In the genomic region with DNA sequence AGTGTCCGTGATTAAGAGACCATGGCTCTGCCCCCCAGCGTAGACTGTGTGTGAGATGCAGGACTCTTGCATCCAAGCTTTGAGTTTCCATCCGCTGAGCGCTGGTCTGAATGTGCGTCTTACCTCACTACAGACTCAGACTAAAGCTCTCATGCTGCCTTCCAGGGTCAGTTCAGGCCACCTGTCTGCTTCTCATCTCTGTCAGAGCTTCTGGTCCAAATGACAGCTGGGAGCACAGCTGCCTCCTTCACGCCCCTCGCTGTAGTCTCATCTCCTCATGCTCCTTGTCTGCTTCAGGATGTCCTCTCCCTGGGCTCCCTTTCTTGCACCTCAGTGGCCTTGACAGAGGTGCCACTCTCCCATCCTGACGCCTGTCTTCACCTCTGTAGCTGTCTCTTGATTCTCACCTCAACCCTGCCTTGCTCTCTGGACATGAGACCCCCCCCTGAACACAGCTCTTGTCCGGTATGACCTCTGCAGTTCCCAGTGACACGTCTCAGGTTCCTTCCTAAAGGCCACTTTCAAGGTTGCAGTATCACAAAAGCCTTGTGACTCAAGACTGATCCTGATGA, we compare ENCODE assay signal across 27 mouse cellular contexts.
DNase-seq lines count a peak whose midpoint lies in the region; ATAC-seq lines count a peak whose summit lies in the region.
"Had no signal": no experiment of that assay in that cellular context is flagged by ENCODE, and none has a peak within 500 bp of the region (broad histone marks: within the 10 kb centered on the region; RNA-seq: fewer than 3 reads in every experiment).

No protein-coding gene starts in this region.

- H3K9ac ChIP-seq in heart, embryonic 13.5 days, result no peak overlapping the region
- H3K9ac ChIP-seq in embryonic facial prominence, embryonic 15.5 days, result no peak overlapping the region
- H3K9ac ChIP-seq: forebrain, embryonic 13.5 days; hindbrain, embryonic 13.5 days; limb, embryonic 12.5 days; liver, embryonic 13.5 days had no signal

- no peak overlapping the region for H3K4me3 ChIP-seq in heart, embryonic 13.5 days
- no peak overlapping the region for H3K4me3 ChIP-seq in embryonic facial prominence, embryonic 15.5 days (replicated peaks)
- H3K4me3 ChIP-seq: erythroblast, embryonic 14.5 days; forebrain, embryonic 13.5 days; hindbrain, embryonic 13.5 days; limb, embryonic 12.5 days; liver, embryonic 13.5 days had no signal

- peaks cover 45% of the 10 kb centered on the region for H3K4me1 ChIP-seq in heart, embryonic 13.5 days
- no peaks in the 10 kb centered on the region for H3K4me1 ChIP-seq in embryonic facial prominence, embryonic 15.5 days

- no peaks in the 10 kb centered on the region for H3K27me3 ChIP-seq in heart, embryonic 13.5 days (replicated peaks)
- no peaks in the 10 kb centered on the region for H3K27me3 ChIP-seq in embryonic facial prominence, embryonic 15.5 days
- H3K27me3 ChIP-seq: CH12.LX; forebrain, embryonic 13.5 days; hindbrain, embryonic 13.5 days; limb, embryonic 12.5 days; liver, embryonic 13.5 days; Patski had no signal

- H3K36me3 ChIP-seq in heart, embryonic 13.5 days, result peaks cover 4% of the 10 kb centered on the region
- H3K36me3 ChIP-seq in embryonic facial prominence, embryonic 15.5 days, result no peaks in the 10 kb centered on the region
- H3K36me3 ChIP-seq: limb, embryonic 12.5 days had no signal

- 57% methylated on average over 10 of the region's 10 CpGs for WGBS in heart, embryonic 13.5 days
- 86% methylated on average over 10 of the region's 10 CpGs for WGBS in embryonic facial prominence, embryonic 15.5 days

- intact Hi-C loops in gastrocnemius, postnatal 14 days (cut with DNase I; ENCODE audit: low total_unique reads), result no loop called here

- 0 out of 2 replicates have a peak overlapping the region, but pooled peaks have one; percentile 6 for H3K27ac ChIP-seq in heart, embryonic 13.5 days (replicated peaks)
- no peak overlapping the region for H3K27ac ChIP-seq in embryonic facial prominence, embryonic 15.5 days (replicated peaks)
- H3K27ac ChIP-seq: forebrain, embryonic 13.5 days; hindbrain, embryonic 13.5 days; limb, embryonic 12.5 days; liver, embryonic 13.5 days; stomach, postnatal 0 days had no signal

- no peak for ATAC-seq in heart, embryonic 13.5 days (ENCODE audit: extremely low read depth, insufficient number of reproducible peaks, low FRiP score, low TSS enrichment)
- ATAC-seq in embryonic facial prominence, embryonic 15.5 days (ENCODE audit: insufficient number of reproducible peaks, low FRiP score, low TSS enrichment, low read depth), result peak; percentile 58; the same call in 1 of the 2 replicates
- ATAC-seq: forebrain, embryonic 13.5 days; inflammation-experienced regulatory T-cells, adult 6 months; Patski had no signal

- DNase-seq in gastrocnemius, adult 18-20 months (ENCODE audit: low spot score), result peak; percentile 45
- no peak for DNase-seq in gastrocnemius, postnatal 14 days
- DNase-seq in heart, adult 8-10 months (ENCODE audit: low spot score), result no peak
- peak; percentile 82 for DNase-seq in skeletal muscle tissue, adult 2 months (ENCODE audit: low read depth, low spot score)
- DNase-seq in cerebellum, adult 8-10 months, result no peak
- DNase-seq: adrenal gland, postnatal 36 days; cerebellum, postnatal 10 days; gastrocnemius, postnatal 10 days; kidney, adult 2 months; kidney, postnatal 10 days; liver, embryonic 13.5 days; lung, adult 2 months; lung, postnatal 14 days; thymus, adult 2 months; thymus, postnatal 4 days had no signal

- no peak overlapping the region for H3K4me2 ChIP-seq in heart, embryonic 13.5 days
- H3K4me2 ChIP-seq in embryonic facial prominence, embryonic 15.5 days (replicated peaks), result no peak overlapping the region
- H3K4me2 ChIP-seq: forebrain, embryonic 13.5 days; hindbrain, embryonic 13.5 days; limb, embryonic 12.5 days; liver, embryonic 13.5 days; midbrain, embryonic 11.5 days had no signal

- no peaks in the 10 kb centered on the region for H3K9me3 ChIP-seq in heart, embryonic 13.5 days
- H3K9me3 ChIP-seq in embryonic facial prominence, embryonic 15.5 days (replicated peaks), result no peaks in the 10 kb centered on the region
- H3K9me3 ChIP-seq: forebrain, embryonic 13.5 days; G1E; hindbrain, embryonic 13.5 days; limb, embryonic 12.5 days; liver, embryonic 13.5 days had no signal

Comparison
In these comparisons a context has a peak if more than half of its experiments do, and no peak if none do; other contexts are left out.
1. DNase-seq: peak in gastrocnemius, adult 18-20 months (single experiment) and skeletal muscle tissue, adult 2 months (single experiment); none in gastrocnemius, postnatal 14 days (single experiment), heart, adult 8-10 months (single experiment) and cerebellum, adult 8-10 months (single experiment).